Mouse (Mus musculus) embryonic facial prominence, embryonic 11.5 days (tissue): ENCODE data around the gene Itga8. TPM values are rescaled to one million over a fixed set of nuclear protein-coding genes. Genes with fewer than 3 reads are reported as not detected.

ENCODE experiments used
- ATAC-seq: fragments of 200-750 bp; cut with Nextera tagmentation; replicated peaks from 2 replicates; pipeline ENCODE4 v1.8.0; 2017; ENCODE audit warnings: low read depth; ENCODE audit not compliant: insufficient number of reproducible peaks, low FRiP score, low TSS enrichment
- DNase-seq: peaks from one replicate; pipeline ENCODE4 v3.0.0-alpha.2; 2015; ENCODE audit warnings: low spot score
- H3K27ac ChIP-seq: fragments of 300-500 bp; sonication (generic); replicated peaks from 2 replicates; pipeline ENCODE4 v1.5.1; 2014; ENCODE audit warnings: mild to moderate bottlenecking, low read depth, low read length, control low read depth
- H3K27me3 ChIP-seq: fragments of 300-500 bp; sonication (generic); 2 replicates; pipeline ENCODE4 v1.6.1; 2014; ENCODE audit warnings: mild to moderate bottlenecking, low read length, moderate library complexity, mixed read lengths; ENCODE audit not compliant: control insufficient read depth, insufficient read depth
- H3K36me3 ChIP-seq: fragments of 300-500 bp; sonication (generic); replicated peaks from 2 replicates; pipeline ENCODE4 v1.6.1; 2014; ENCODE audit warnings: low read depth, mild to moderate bottlenecking, low read length, moderate library complexity, mixed read lengths; ENCODE audit not compliant: control insufficient read depth, insufficient read depth
- H3K4me1 ChIP-seq: fragments of 300-500 bp; sonication (generic); 2 replicates; pipeline ENCODE4 v1.6.1; 2014; ENCODE audit warnings: low read length, mixed read lengths; ENCODE audit not compliant: control insufficient read depth, insufficient read depth
- H3K4me2 ChIP-seq: fragments of 300-500 bp; sonication (generic); 2 replicates; pipeline ENCODE4 v1.6.1; 2014; ENCODE audit warnings: low read depth, mild to moderate bottlenecking, control low read depth, low read length, moderate library complexity
- H3K4me3 ChIP-seq: fragments of 300-500 bp; sonication (generic); 2 replicates; pipeline ENCODE4 v1.5.1; 2014; ENCODE audit warnings: low read depth, low read length, control low read depth
- H3K9ac ChIP-seq: fragments of 300-500 bp; sonication (generic); replicated peaks from 2 replicates; pipeline ENCODE4 v1.6.1; 2014; ENCODE audit warnings: mild to moderate bottlenecking, control low read depth, low read length
- H3K9me3 ChIP-seq: fragments of 300-500 bp; sonication (generic); replicated peaks from 2 replicates; pipeline ENCODE4 v1.6.1; 2016; ENCODE audit warnings: mild to moderate bottlenecking, low read length, inconsistent platforms, mixed read lengths; ENCODE audit not compliant: control insufficient read depth
- WGBS: fragments of 180-500 bp; shearing (Covaris S2); extraction: QIAGEN DNeasy Blood & Tissue Kit; methylation state at CpG from one replicate; pipeline ENCODE4 v1.1.7; 2014; 5-methylcytosine and 5-hydroxymethylcytosine counted together
- polyA plus RNA-seq: library from polyadenylated mRNA; unstranded; fragments of >200 nt; fragmentation: Nextera tagmentation; extraction: Ambion mirVana; gene quantifications from 2 replicates; pipeline ENCODE4 v1.2.1, GENCODE M21; 2014

Gene Itga8
- polyA plus RNA-seq, 1 experiment from 2014 or later: 9.4 TPM

- WGBS: 11% methylated on average over 10 of the region's 10 CpGs
- Histone ChIP-seq H3K9me3 (no peaks in the 10 kb centered on the region), H3K9ac (no peak overlapping the region), H3K27me3 (no peaks in the 10 kb centered on the region), H3K27ac (no peak overlapping the region; the same call in 1 of the 2 replicates), H3K4me2 (peak overlapping the region; percentile 34), H3K4me3 (peak overlapping the region; percentile 15; the same call in 1 of the 2 replicates), H3K4me1 (no peaks in the 10 kb centered on the region), H3K36me3 (no peaks in the 10 kb centered on the region)
- DNase-seq (peak; percentile 85), ATAC-seq (peak; percentile 71)
These were observed 25.5 kb upstream of the Itga8 start for GRCm38 (mm10) chr2:12327216-12327615.

- Histone ChIP-seq H3K4me2 (no peak overlapping the region), H3K9me3 (no peaks in the 10 kb centered on the region), H3K4me1 (no peaks in the 10 kb centered on the region), H3K9ac (no peak overlapping the region), H3K36me3 (no peaks in the 10 kb centered on the region), H3K4me3 (no peak overlapping the region), H3K27me3 (no peaks in the 10 kb centered on the region), H3K27ac (no peak overlapping the region)
- WGBS: 82% methylated on average over 2 of the region's 2 CpGs
- DNase-seq (no peak), ATAC-seq (no peak)
These were observed 24.1 kb upstream of the Itga8 start for GRCm38 (mm10) chr2:12325868-12326267.

GRCm38 (mm10) chr2:12325417-12325816, 23.7 kb upstream of the Itga8 start:
- Histone ChIP-seq H3K9ac (no peak overlapping the region), H3K4me2 (no peak overlapping the region), H3K9me3 (no peaks in the 10 kb centered on the region), H3K4me1 (no peaks in the 10 kb centered on the region), H3K36me3 (no peaks in the 10 kb centered on the region), H3K27ac (no peak overlapping the region), H3K4me3 (no peak overlapping the region), H3K27me3 (no peaks in the 10 kb centered on the region)
- DNase-seq (no peak), ATAC-seq (no peak)
- WGBS: 89% methylated on average over 6 of the region's 6 CpGs

GRCm38 (mm10) chr2:12320914-12321313, 19.2 kb upstream of the Itga8 start:
- ATAC-seq: no peak
- no peaks in the 10 kb centered on the region for H3K4me1 ChIP-seq
- H3K9me3 ChIP-seq: no peaks in the 10 kb centered on the region
- H3K36me3 ChIP-seq: no peaks in the 10 kb centered on the region
- DNase-seq: no peak
- no peak overlapping the region for H3K4me2 ChIP-seq
- WGBS: 81% methylated on average over 4 of the region's 4 CpGs
- no peak overlapping the region for H3K27ac ChIP-seq
- H3K9ac ChIP-seq: no peak overlapping the region
- H3K4me3 ChIP-seq: no peak overlapping the region
- H3K27me3 ChIP-seq: no peaks in the 10 kb centered on the region

- DNase-seq: no peak
- no peaks in the 10 kb centered on the region for H3K27me3 ChIP-seq
- WGBS: 89% methylated on average over 3 of the region's 3 CpGs
- H3K27ac ChIP-seq: no peak overlapping the region
- no peak for ATAC-seq
- H3K4me3 ChIP-seq: no peak overlapping the region
- H3K36me3 ChIP-seq: no peaks in the 10 kb centered on the region
- no peaks in the 10 kb centered on the region for H3K4me1 ChIP-seq
- no peak overlapping the region for H3K4me2 ChIP-seq
- H3K9ac ChIP-seq: no peak overlapping the region
- no peaks in the 10 kb centered on the region for H3K9me3 ChIP-seq
These were observed 17.0 kb upstream of the Itga8 start for GRCm38 (mm10) chr2:12318715-12319114.

GRCm38 (mm10) chr2:12318036-12318435, 16.3 kb upstream of the Itga8 start:
- WGBS: 88% methylated on average over 4 of the region's 4 CpGs

GRCm38 (mm10) chr2:12317343-12317742, 15.6 kb upstream of the Itga8 start:
- H3K4me3 ChIP-seq: no peak overlapping the region
- no peak overlapping the region for H3K27ac ChIP-seq
- H3K9ac ChIP-seq: no peak overlapping the region
- ATAC-seq: no peak
- WGBS: 80% methylated on average over 5 of the region's 5 CpGs
- DNase-seq: no peak
- no peaks in the 10 kb centered on the region for H3K4me1 ChIP-seq
- H3K9me3 ChIP-seq: no peaks in the 10 kb centered on the region
- H3K4me2 ChIP-seq: no peak overlapping the region
- H3K27me3 ChIP-seq: no peaks in the 10 kb centered on the region
- no peaks in the 10 kb centered on the region for H3K36me3 ChIP-seq

More at GRCm38 (mm10) chr2:12318036-12318435, 16.3 kb upstream of the Itga8 start:
- H3K4me1 ChIP-seq: no peaks in the 10 kb centered on the region
- no peak for ATAC-seq
- no peaks in the 10 kb centered on the region for H3K9me3 ChIP-seq
- no peak overlapping the region for H3K4me3 ChIP-seq
- H3K4me2 ChIP-seq: no peak overlapping the region
- no peaks in the 10 kb centered on the region for H3K36me3 ChIP-seq
- no peak for DNase-seq
- no peak overlapping the region for H3K27ac ChIP-seq
- H3K27me3 ChIP-seq: no peaks in the 10 kb centered on the region
- H3K9ac ChIP-seq: no peak overlapping the region

GRCm38 (mm10) chr2:12316361-12316760, 14.6 kb upstream of the Itga8 start:
- 19% methylated on average over 7 of the region's 7 CpGs for WGBS
- no peaks in the 10 kb centered on the region for H3K4me1 ChIP-seq
- H3K4me3 ChIP-seq: no peak overlapping the region
- H3K27ac ChIP-seq: no peak overlapping the region
- DNase-seq (no peak), ATAC-seq (no peak)
- H3K27me3 ChIP-seq: no peaks in the 10 kb centered on the region
- no peak overlapping the region for H3K9ac ChIP-seq
- H3K9me3 ChIP-seq: no peaks in the 10 kb centered on the region
- no peak overlapping the region for H3K4me2 ChIP-seq
- no peaks in the 10 kb centered on the region for H3K36me3 ChIP-seq
